Mouse (Mus musculus): ENCODE measurements around the gene Slc10a6.

Gene Slc10a6

GRCm38 (mm10) chr5:103629111-103629764, at the start of gene Slc10a6:
Slc10a6 (minus strand) TSS chr5:103629403.
- DNase-seq (ENCODE audit: low spot score), result peak; percentile 90

GRCm38 (mm10) chr5:103678974-103679373, 49.8 kb upstream of the Slc10a6 start:
- no peak for DNase-seq (ENCODE audit: low spot score)

GRCm38 (mm10) chr5:103677894-103678293, 48.7 kb upstream of the Slc10a6 start:
- no peak for DNase-seq (ENCODE audit: low spot score)

- DNase-seq (ENCODE audit: low spot score), result no peak
Observed at GRCm38 (mm10) chr5:103676289-103676881, 47.2 kb upstream of the Slc10a6 start.

GRCm38 (mm10) chr5:103674482-103674881, 45.3 kb upstream of the Slc10a6 start:
- DNase-seq (ENCODE audit: low spot score), result no peak

- no peak for DNase-seq (ENCODE audit: low spot score)
Observed at GRCm38 (mm10) chr5:103673611-103674010, 44.4 kb upstream of the Slc10a6 start.

GRCm38 (mm10) chr5:103671858-103672257, 42.7 kb upstream of the Slc10a6 start:
- no peak for DNase-seq (ENCODE audit: low spot score)

- no peak for DNase-seq (ENCODE audit: low spot score)
Observed at GRCm38 (mm10) chr5:103665876-103666275, 36.7 kb upstream of the Slc10a6 start.

- DNase-seq (ENCODE audit: low spot score), result no peak
Observed at GRCm38 (mm10) chr5:103664932-103665331, 35.7 kb upstream of the Slc10a6 start.

- peak; percentile 89 for DNase-seq (ENCODE audit: low spot score)
Observed at GRCm38 (mm10) chr5:103659571-103659970, 30.4 kb upstream of the Slc10a6 start.

GRCm38 (mm10) chr5:103658921-103659320, 29.7 kb upstream of the Slc10a6 start:
- DNase-seq (ENCODE audit: low spot score), result no peak

- DNase-seq (ENCODE audit: low spot score), result no peak
Observed at GRCm38 (mm10) chr5:103655346-103656118, 26.3 kb upstream of the Slc10a6 start, which contains the start of gene 1700016H13Rik. 1700016H13Rik (minus strand) TSS chr5:103656010.

GRCm38 (mm10) chr5:103654780-103655179, 25.6 kb upstream of the Slc10a6 start:
- DNase-seq (ENCODE audit: low spot score), result no peak

- DNase-seq (ENCODE audit: low spot score), result peak; percentile 47
Observed at GRCm38 (mm10) chr5:103654225-103654624, 25.0 kb upstream of the Slc10a6 start.

GRCm38 (mm10) chr5:103647320-103647719, 18.1 kb upstream of the Slc10a6 start:
- DNase-seq (ENCODE audit: low spot score), result no peak

GRCm38 (mm10) chr5:103644167-103644566, 15.0 kb upstream of the Slc10a6 start:
- DNase-seq (ENCODE audit: low spot score), result peak; percentile 40

- DNase-seq (ENCODE audit: low spot score), result no peak
Observed at GRCm38 (mm10) chr5:103637162-103637561, 8.0 kb upstream of the Slc10a6 start.

GRCm38 (mm10) chr5:103629854-103630580, 814 bp upstream of the Slc10a6 start:
- no peak for DNase-seq (ENCODE audit: low spot score)

- DNase-seq (ENCODE audit: low spot score), result no peak
Observed at GRCm38 (mm10) chr5:103628499-103628898, 704 bp downstream of the Slc10a6 start.

- no peak for DNase-seq (ENCODE audit: low spot score)
Observed at GRCm38 (mm10) chr5:103624831-103625230, 4.4 kb downstream of the Slc10a6 start.

- no peak for DNase-seq (ENCODE audit: low spot score)
Observed at GRCm38 (mm10) chr5:103622321-103622720, 6.9 kb downstream of the Slc10a6 start.

GRCm38 (mm10) chr5:103620301-103620973, 8.8 kb downstream of the Slc10a6 start:
- DNase-seq (ENCODE audit: low spot score), result peak; percentile 72

All from adipocyte (in vitro differentiated cells).